Mouse (Mus musculus): ENCODE data around the gene Ksr1. TPM values are rescaled to one million over a fixed set of nuclear protein-coding genes. Genes with fewer than 3 reads are reported as not detected.

Gene Ksr1
- polyA plus RNA-seq, 1 experiment from 2014 or later: 4.4 TPM

DNA sequence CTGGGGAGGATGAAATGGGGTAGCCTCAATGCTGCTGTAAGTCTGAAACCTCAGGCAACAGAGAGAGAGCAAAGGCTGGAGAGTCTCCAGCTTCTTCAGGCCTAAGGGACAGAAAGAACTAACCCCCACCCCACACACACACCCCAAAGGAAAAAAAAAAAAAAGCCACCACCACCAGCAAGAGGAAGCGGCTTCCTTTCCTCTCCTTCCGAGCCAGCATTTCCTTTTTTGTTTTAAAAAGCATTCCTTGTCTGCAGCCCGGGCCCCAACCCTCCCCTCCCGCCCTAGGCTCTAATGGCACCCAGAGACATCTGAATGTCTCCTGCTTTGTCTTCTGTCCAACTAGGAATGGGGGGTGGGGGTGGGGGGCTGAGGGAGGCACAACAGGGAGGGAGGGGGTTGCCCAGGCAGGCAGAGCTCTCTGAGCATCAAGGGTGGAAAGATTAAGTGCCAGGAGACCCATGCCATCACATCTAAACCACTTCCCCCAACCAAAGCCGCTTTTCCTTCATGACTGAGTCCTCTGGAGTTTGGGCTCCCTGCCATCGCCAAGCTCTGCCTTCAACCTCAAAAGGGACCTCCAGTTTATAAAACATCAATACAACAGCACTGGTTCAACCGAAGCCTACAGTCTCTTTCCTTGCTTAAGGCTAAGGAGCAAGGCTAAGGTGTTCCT is 10.4 kb downstream of the Ksr1 start:
- ATAC-seq (replicated peaks; ENCODE audit: insufficient number of reproducible peaks, low FRiP score, low TSS enrichment): no peak
- Histone ChIP-seq H3K36me3 (ENCODE audit: control insufficient read depth, insufficient read depth, low read length) (no peaks in the 10 kb centered on the region), H3K4me2 (no peak overlapping the region), H3K4me3 (ENCODE audit: low read depth, low read length) (no peak overlapping the region), H3K9ac (ENCODE audit: low read depth, low read length) (no peak overlapping the region), H3K27ac (ENCODE audit: low read depth, low read length) (peak overlapping the region; percentile 1; the same call in 1 of the 2 replicates), H3K9me3 (replicated peaks; ENCODE audit: control insufficient read depth, low read length) (no peaks in the 10 kb centered on the region), H3K27me3 (ENCODE audit: control insufficient read depth, insufficient read depth, low read length) (no peaks in the 10 kb centered on the region), H3K4me1 (ENCODE audit: control insufficient read depth, insufficient read depth, low read length) (peaks cover 54% of the 10 kb centered on the region)
- WGBS (ENCODE audit: insufficient replicate concordance): 44% methylated on average over 7 of the region's 7 CpGs

DNA sequence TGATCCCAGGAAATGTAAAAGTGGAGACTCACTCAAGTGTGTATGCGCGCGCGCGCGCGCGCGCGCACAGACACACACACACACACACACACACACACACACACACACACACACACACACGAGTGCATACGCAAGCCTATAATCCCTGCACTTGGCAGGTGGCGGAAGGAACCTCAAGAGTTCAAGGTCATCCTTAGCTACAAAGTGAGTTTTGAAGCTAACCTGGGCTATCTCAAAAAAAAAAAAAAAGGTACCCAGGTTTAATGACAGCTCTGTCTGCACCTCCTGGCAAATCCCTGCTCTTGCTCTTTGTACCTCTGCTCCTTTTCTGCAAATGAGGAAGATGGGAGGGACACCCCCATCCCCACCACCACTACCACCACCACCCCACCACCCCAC is 11.1 kb downstream of the Ksr1 start:
- WGBS (ENCODE audit: insufficient replicate concordance): 97% methylated on average over 13 of the region's 13 CpGs
- peaks cover 54% of the 10 kb centered on the region for H3K4me1 ChIP-seq (ENCODE audit: control insufficient read depth, insufficient read depth, low read length)
- H3K9ac ChIP-seq (ENCODE audit: low read depth, low read length): no peak overlapping the region
- H3K27me3 ChIP-seq (ENCODE audit: control insufficient read depth, insufficient read depth, low read length): no peaks in the 10 kb centered on the region
- no peak overlapping the region for H3K4me2 ChIP-seq
- no peak overlapping the region for H3K4me3 ChIP-seq (ENCODE audit: low read depth, low read length)
- H3K27ac ChIP-seq (ENCODE audit: low read depth, low read length): 0 out of 2 replicates have a peak overlapping the region, but pooled peaks have one; percentile 29
- ATAC-seq (replicated peaks; ENCODE audit: insufficient number of reproducible peaks, low FRiP score, low TSS enrichment): no peak
- no peaks in the 10 kb centered on the region for H3K9me3 ChIP-seq (replicated peaks; ENCODE audit: control insufficient read depth, low read length)
- no peaks in the 10 kb centered on the region for H3K36me3 ChIP-seq (ENCODE audit: control insufficient read depth, insufficient read depth, low read length)

DNA sequence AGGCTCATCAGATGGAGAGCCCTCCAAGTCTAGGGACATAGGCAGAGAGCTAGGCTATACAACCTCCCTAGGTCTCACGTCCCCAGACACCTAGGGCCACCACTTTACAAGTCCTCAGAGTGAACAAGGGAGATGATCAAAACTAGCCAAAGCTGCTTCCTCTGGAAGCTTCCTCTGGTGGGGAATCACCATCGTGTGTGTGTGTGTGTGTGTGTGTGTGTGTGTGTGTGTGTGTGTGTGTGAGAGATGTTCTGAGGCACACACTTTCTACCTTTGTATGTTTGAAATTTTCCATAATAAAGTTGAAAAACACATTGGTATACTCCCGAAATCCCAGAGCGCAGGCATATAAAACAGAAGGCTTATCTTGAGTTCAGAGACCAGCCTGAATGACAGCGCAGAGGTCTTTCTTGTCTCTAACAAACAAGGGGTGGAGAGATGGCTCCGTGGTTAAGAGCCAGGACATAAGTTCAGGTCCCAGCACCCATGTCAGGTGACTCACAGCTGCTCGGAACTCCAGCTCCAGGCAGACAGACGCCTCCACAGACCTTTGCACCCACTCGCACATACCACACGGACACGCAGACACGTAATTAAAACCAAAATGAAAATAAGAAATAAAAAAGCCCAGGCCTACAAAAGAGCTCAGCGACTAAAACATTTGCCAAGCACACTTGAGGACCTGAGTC is 11.6 kb downstream of the Ksr1 start:
- no peak overlapping the region for H3K4me3 ChIP-seq (ENCODE audit: low read depth, low read length)
- H3K9me3 ChIP-seq (replicated peaks; ENCODE audit: control insufficient read depth, low read length): no peaks in the 10 kb centered on the region
- ATAC-seq (replicated peaks; ENCODE audit: insufficient number of reproducible peaks, low FRiP score, low TSS enrichment): no peak
- H3K36me3 ChIP-seq (ENCODE audit: control insufficient read depth, insufficient read depth, low read length): no peaks in the 10 kb centered on the region
- 71% methylated on average over 13 of the region's 13 CpGs for WGBS (ENCODE audit: insufficient replicate concordance)
- H3K4me2 ChIP-seq: no peak overlapping the region
- peaks cover 59% of the 10 kb centered on the region for H3K4me1 ChIP-seq (ENCODE audit: control insufficient read depth, insufficient read depth, low read length)
- H3K27ac ChIP-seq (ENCODE audit: low read depth, low read length): peak overlapping the region; percentile 6; the same call in 1 of the 2 replicates
- H3K27me3 ChIP-seq (ENCODE audit: control insufficient read depth, insufficient read depth, low read length): no peaks in the 10 kb centered on the region
- no peak overlapping the region for H3K9ac ChIP-seq (ENCODE audit: low read depth, low read length)

- Histone ChIP-seq H3K4me3 (ENCODE audit: low read depth, low read length) (no peak overlapping the region), H3K27me3 (ENCODE audit: control insufficient read depth, insufficient read depth, low read length) (no peaks in the 10 kb centered on the region), H3K9ac (ENCODE audit: low read depth, low read length) (no peak overlapping the region), H3K36me3 (ENCODE audit: control insufficient read depth, insufficient read depth, low read length) (no peaks in the 10 kb centered on the region), H3K4me1 (ENCODE audit: control insufficient read depth, insufficient read depth, low read length) (peaks cover 62% of the 10 kb centered on the region), H3K4me2 (no peak overlapping the region), H3K27ac (ENCODE audit: low read depth, low read length) (peak overlapping the region; percentile 6; the same call in 1 of the 2 replicates), H3K9me3 (replicated peaks; ENCODE audit: control insufficient read depth, low read length) (no peaks in the 10 kb centered on the region)
- no peak for ATAC-seq (replicated peaks; ENCODE audit: insufficient number of reproducible peaks, low FRiP score, low TSS enrichment)
- 58% methylated on average over 9 of the region's 9 CpGs for WGBS (ENCODE audit: insufficient replicate concordance)
These were observed 12.2 kb downstream of the Ksr1 start for GRCm38 (mm10) chr11:79133961-79134360.

DNA sequence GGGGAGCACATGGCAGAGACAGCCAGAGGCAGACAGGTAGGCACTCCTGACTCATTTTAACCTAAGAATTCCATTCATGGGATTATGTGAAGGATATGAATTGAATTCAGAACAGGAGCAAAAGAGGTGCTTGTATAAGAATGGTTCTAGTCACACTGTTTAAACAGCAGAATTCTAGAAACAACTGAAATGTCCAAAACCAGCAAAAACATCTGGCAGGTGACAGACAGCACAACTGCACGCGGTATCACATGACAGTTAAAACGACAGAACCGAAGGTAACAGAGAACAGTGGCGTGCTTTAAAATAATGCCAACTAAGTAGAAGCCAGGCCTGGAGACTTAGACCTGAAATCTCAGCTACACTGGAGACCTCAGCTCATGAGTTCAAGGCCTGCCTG is 13.2 kb downstream of the Ksr1 start:
- peaks cover 61% of the 10 kb centered on the region for H3K4me1 ChIP-seq (ENCODE audit: control insufficient read depth, insufficient read depth, low read length)
- H3K4me2 ChIP-seq: no peak overlapping the region
- no peak overlapping the region for H3K9ac ChIP-seq (ENCODE audit: low read depth, low read length)
- 82% methylated on average over 5 of the region's 5 CpGs for WGBS (ENCODE audit: insufficient replicate concordance)
- H3K4me3 ChIP-seq (ENCODE audit: low read depth, low read length): no peak overlapping the region
- H3K36me3 ChIP-seq (ENCODE audit: control insufficient read depth, insufficient read depth, low read length): no peaks in the 10 kb centered on the region
- H3K27me3 ChIP-seq (ENCODE audit: control insufficient read depth, insufficient read depth, low read length): no peaks in the 10 kb centered on the region
- H3K27ac ChIP-seq (ENCODE audit: low read depth, low read length): no peak overlapping the region
- H3K9me3 ChIP-seq (replicated peaks; ENCODE audit: control insufficient read depth, low read length): no peaks in the 10 kb centered on the region
- ATAC-seq (replicated peaks; ENCODE audit: insufficient number of reproducible peaks, low FRiP score, low TSS enrichment): no peak

DNA sequence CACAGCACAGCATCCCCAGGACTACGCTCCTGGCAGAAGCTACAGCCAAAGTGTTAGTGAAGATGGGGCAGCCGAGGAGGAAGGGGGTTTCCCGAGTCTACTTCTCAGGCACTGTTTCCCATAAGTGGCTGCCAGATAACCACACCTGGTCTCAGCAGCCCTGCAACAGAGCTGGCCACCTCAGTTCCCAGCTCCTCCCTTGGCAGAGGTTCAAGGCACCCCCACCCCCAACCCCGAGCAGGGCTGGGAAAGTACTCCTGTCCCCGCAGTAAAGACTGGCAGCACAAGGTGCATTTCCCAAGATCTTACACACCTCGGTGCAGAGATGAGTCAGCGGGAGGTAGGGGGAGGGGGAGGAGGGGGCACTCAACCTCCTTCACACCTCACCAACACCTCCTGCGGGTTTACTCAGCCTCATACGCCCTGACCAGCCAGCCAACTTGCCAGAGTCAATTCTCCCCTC is 14.2 kb downstream of the Ksr1 start:
- no peaks in the 10 kb centered on the region for H3K9me3 ChIP-seq (replicated peaks; ENCODE audit: control insufficient read depth, low read length)

DNA sequence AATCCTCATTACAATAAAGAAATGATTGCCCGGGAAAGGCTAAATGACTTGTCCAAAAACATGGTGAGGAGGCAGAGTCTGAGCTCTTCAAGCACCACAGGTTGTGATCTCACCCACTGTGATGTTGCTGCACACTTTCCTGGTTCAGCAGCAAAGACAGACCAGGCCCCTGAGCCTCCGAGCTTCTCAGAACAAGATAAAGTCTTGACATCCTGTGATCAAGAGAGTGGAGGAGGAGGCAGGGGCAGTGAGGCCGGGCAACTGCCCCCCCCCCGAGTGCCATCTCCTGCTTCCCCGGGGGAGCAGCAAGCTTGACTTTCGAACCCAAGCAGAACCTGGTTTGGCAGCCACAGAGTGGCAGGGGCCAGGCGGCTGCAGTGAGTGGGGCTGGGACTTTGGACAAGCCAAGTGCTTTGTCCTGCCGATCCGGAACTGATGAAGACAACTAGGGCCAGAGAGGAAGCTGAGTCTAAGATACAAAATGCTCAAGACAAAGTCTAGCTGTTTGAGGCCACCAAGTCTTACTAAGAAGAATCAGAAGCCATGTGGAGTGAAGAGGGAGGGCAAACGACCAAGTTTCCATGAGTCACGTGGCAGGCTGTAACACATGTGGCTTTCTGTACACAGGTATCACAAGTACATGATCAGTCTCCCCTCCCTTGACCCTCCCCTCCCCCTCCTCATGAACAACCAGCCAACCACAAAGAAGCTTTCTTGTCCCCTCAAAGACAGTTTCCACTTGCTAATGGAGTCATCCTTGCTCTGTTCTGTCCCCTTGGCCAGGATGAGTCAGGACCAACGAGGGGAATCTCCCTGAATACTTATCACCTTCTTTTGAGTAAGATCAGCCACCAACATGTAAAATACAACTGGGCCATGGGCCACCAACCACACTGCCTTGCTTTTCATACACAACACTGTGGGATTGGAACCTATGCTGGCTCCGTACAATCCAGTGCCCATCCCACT is 16.5 kb downstream of the Ksr1 start:
- no peak for ATAC-seq (replicated peaks; ENCODE audit: insufficient number of reproducible peaks, low FRiP score, low TSS enrichment)
- Histone ChIP-seq H3K4me3 (ENCODE audit: low read depth, low read length) (no peak overlapping the region), H3K4me2 (no peak overlapping the region), H3K36me3 (ENCODE audit: control insufficient read depth, insufficient read depth, low read length) (no peaks in the 10 kb centered on the region), H3K9me3 (replicated peaks; ENCODE audit: control insufficient read depth, low read length) (no peaks in the 10 kb centered on the region), H3K9ac (ENCODE audit: low read depth, low read length) (no peak overlapping the region), H3K27me3 (ENCODE audit: control insufficient read depth, insufficient read depth, low read length) (no peaks in the 10 kb centered on the region), H3K4me1 (ENCODE audit: control insufficient read depth, insufficient read depth, low read length) (peaks cover 59% of the 10 kb centered on the region), H3K27ac (ENCODE audit: low read depth, low read length) (no peak overlapping the region)
- WGBS (ENCODE audit: insufficient replicate concordance): 53% methylated on average over 13 of the region's 13 CpGs

More for the DNA sequence above, 14.2 kb downstream of the Ksr1 start:
- 62% methylated on average over 9 of the region's 9 CpGs for WGBS (ENCODE audit: insufficient replicate concordance)
- no peak overlapping the region for H3K4me3 ChIP-seq (ENCODE audit: low read depth, low read length)
- ATAC-seq (replicated peaks; ENCODE audit: insufficient number of reproducible peaks, low FRiP score, low TSS enrichment): no peak
- no peak overlapping the region for H3K9ac ChIP-seq (ENCODE audit: low read depth, low read length)
- H3K27me3 ChIP-seq (ENCODE audit: control insufficient read depth, insufficient read depth, low read length): no peaks in the 10 kb centered on the region
- no peak overlapping the region for H3K27ac ChIP-seq (ENCODE audit: low read depth, low read length)
- no peaks in the 10 kb centered on the region for H3K36me3 ChIP-seq (ENCODE audit: control insufficient read depth, insufficient read depth, low read length)
- H3K4me1 ChIP-seq (ENCODE audit: control insufficient read depth, insufficient read depth, low read length): peaks cover 64% of the 10 kb centered on the region
- no peak overlapping the region for H3K4me2 ChIP-seq

GRCm38 (mm10) chr11:79128233-79128632 is 18.0 kb downstream of the Ksr1 start:
- 83% methylated on average over 7 of the region's 7 CpGs for WGBS (ENCODE audit: insufficient replicate concordance)
- H3K4me1 ChIP-seq (ENCODE audit: control insufficient read depth, insufficient read depth, low read length): peaks cover 53% of the 10 kb centered on the region
- ATAC-seq (replicated peaks; ENCODE audit: insufficient number of reproducible peaks, low FRiP score, low TSS enrichment): no peak

More at GRCm38 (mm10) chr11:79128233-79128632, 18.0 kb downstream of the Ksr1 start:
- Histone ChIP-seq H3K4me3 (ENCODE audit: low read depth, low read length) (no peak overlapping the region), H3K4me2 (no peak overlapping the region), H3K9me3 (replicated peaks; ENCODE audit: control insufficient read depth, low read length) (no peaks in the 10 kb centered on the region), H3K27me3 (ENCODE audit: control insufficient read depth, insufficient read depth, low read length) (no peaks in the 10 kb centered on the region), H3K36me3 (ENCODE audit: control insufficient read depth, insufficient read depth, low read length) (no peaks in the 10 kb centered on the region), H3K9ac (ENCODE audit: low read depth, low read length) (no peak overlapping the region), H3K27ac (ENCODE audit: low read depth, low read length) (no peak overlapping the region)
